Comparison of ENCODE assay signal across 16 mouse cellular contexts in the genomic region with DNA sequence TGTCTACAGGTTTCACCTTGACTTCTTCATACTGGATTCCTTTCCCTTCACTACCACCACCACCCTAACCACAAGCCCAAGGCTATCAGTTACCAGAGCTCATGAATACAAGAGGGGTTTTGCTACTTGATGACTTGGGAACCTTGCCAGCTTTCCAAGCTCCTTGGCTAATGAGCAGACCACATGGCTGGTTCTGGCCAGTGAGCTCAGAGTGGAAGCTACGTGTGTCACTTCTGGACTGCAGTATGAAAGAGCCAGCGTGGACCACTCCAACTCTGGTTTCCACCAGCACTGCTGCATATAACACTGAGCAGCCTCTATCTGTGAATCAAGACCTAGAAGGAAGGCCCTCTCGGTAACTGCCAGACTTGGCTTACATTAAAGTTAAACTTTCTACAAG.
DNase-seq lines count a peak whose midpoint lies in the region; ATAC-seq and TF ChIP-seq lines count a peak whose summit lies in the region.
"Had no signal": no experiment of that assay in that cellular context is flagged by ENCODE, and none has a peak within 500 bp of the region (broad histone marks: within the 10 kb centered on the region; RNA-seq: fewer than 3 reads in every experiment).

No protein-coding gene starts in this region.

- TF ChIP-seq CTCF in brain, embryonic 14.5 days (IDR thresholded peaks at IDR 0.05; ENCODE audit: borderline replicate concordance, extremely low read depth, insufficient read depth, insufficient read length), result no peak

- TF ChIP-seq POLR2A in brain, embryonic 14.5 days (IDR thresholded peaks at IDR 0.05; ENCODE audit: borderline replicate concordance, extremely low read depth, insufficient read depth, insufficient read length, poor library complexity, severe bottlenecking), result no peak

- H3K27ac ChIP-seq in kidney, embryonic 16.5 days (ENCODE audit: low read length), result no peak overlapping the region
- H3K27ac ChIP-seq: heart, embryonic 13.5 days; liver, embryonic 14.5 days; macrophage; midbrain, embryonic 15.5 days had no signal

- H3K9ac ChIP-seq in kidney, embryonic 16.5 days (replicated peaks; ENCODE audit: low read length), result no peak overlapping the region
- H3K9ac ChIP-seq: heart, embryonic 13.5 days; liver, embryonic 14.5 days; midbrain, embryonic 15.5 days had no signal

- no peak for ATAC-seq in kidney, embryonic 16.5 days (ENCODE audit: low FRiP score, low TSS enrichment)
- ATAC-seq: CD4-positive, CD25-positive, alpha-beta regulatory T cell, adult 4 months; inflammation-experienced regulatory T-cells, adult 6 months; midbrain, embryonic 15.5 days had no signal

- WGBS in kidney, embryonic 16.5 days, result 66% methylated on average over 3 of the region's 3 CpGs

- DNase-seq in gastrocnemius, postnatal 10 days, result peak; percentile 8
- DNase-seq in gastrocnemius, postnatal 4 days (ENCODE audit: low spot score in 2 of 2), result no peak
- DNase-seq in kidney, adult 11 months, result peak; percentile 55
- peak; percentile 60 for DNase-seq in brain, embryonic 14.5 days (ENCODE audit: low read depth)
- peak; percentile 22 for DNase-seq in kidney, postnatal 10 days
- DNase-seq in urinary bladder, postnatal 14 days (ENCODE audit: low spot score), result no peak
- DNase-seq in testis, postnatal 14 days (ENCODE audit: low spot score), result no peak
- DNase-seq: adrenal gland, postnatal 36 days; thymus, postnatal 25 days had no signal

- H3K36me3 ChIP-seq in kidney, embryonic 16.5 days (ENCODE audit: insufficient read depth, low read length), result no peaks in the 10 kb centered on the region
- H3K36me3 ChIP-seq: heart, embryonic 13.5 days; midbrain, embryonic 15.5 days had no signal

- no peaks in the 10 kb centered on the region for H3K4me1 ChIP-seq in kidney, embryonic 16.5 days (ENCODE audit: insufficient read depth, low read length)
- H3K4me1 ChIP-seq: midbrain, embryonic 15.5 days had no signal

- H3K4me3 ChIP-seq in kidney, embryonic 16.5 days (ENCODE audit: low read length), result no peak overlapping the region
- H3K4me3 ChIP-seq: heart, embryonic 13.5 days; midbrain, embryonic 15.5 days had no signal

- no peak overlapping the region for H3K4me2 ChIP-seq in kidney, embryonic 16.5 days (replicated peaks; ENCODE audit: low read depth, low read length)
- H3K4me2 ChIP-seq: heart, embryonic 13.5 days; midbrain, embryonic 15.5 days had no signal

- no peaks in the 10 kb centered on the region for H3K9me3 ChIP-seq in kidney, embryonic 16.5 days (ENCODE audit: low read length)
- H3K9me3 ChIP-seq: heart, embryonic 13.5 days; midbrain, embryonic 15.5 days had no signal

- H3K27me3 ChIP-seq in kidney, embryonic 16.5 days (ENCODE audit: insufficient read depth, low read length), result no peaks in the 10 kb centered on the region
- H3K27me3 ChIP-seq: heart, embryonic 13.5 days; midbrain, embryonic 15.5 days had no signal

Comparison
In these comparisons a context has a peak if more than half of its experiments do, and no peak if none do; other contexts are left out.
1. DNase-seq: peak in gastrocnemius, postnatal 10 days (single experiment), kidney, adult 11 months (single experiment), brain, embryonic 14.5 days (single experiment) and kidney, postnatal 10 days (single experiment); none in gastrocnemius, postnatal 4 days (0 of 2), urinary bladder, postnatal 14 days (single experiment) and testis, postnatal 14 days (single experiment).